Mouse (Mus musculus) inflammation-experienced regulatory T-cells (primary cell): ENCODE results near the gene Gsto2. TPM values are rescaled to one million over a fixed set of nuclear protein-coding genes. Genes with fewer than 3 reads are reported as not detected.

ENCODE experiments used
- polyA plus RNA-seq, 2 experiments: library from polyadenylated mRNA; unstranded; fragments of 100-300 nt; shearing (Covaris generic); gene quantifications; one replicate each; pipeline ENCODE4 v1.2.1; 2017

Gsto2 gene
- under 1 TPM in 1 of 2 experiments, not detected in 1; 0.87 TPM for polyA plus RNA-seq

GRCm38 (mm10) chr19:47865353-47865947, at the start of gene Gsto2:
TSS of gene Gsto2 (plus strand) at chr19:47865534.

DNA sequence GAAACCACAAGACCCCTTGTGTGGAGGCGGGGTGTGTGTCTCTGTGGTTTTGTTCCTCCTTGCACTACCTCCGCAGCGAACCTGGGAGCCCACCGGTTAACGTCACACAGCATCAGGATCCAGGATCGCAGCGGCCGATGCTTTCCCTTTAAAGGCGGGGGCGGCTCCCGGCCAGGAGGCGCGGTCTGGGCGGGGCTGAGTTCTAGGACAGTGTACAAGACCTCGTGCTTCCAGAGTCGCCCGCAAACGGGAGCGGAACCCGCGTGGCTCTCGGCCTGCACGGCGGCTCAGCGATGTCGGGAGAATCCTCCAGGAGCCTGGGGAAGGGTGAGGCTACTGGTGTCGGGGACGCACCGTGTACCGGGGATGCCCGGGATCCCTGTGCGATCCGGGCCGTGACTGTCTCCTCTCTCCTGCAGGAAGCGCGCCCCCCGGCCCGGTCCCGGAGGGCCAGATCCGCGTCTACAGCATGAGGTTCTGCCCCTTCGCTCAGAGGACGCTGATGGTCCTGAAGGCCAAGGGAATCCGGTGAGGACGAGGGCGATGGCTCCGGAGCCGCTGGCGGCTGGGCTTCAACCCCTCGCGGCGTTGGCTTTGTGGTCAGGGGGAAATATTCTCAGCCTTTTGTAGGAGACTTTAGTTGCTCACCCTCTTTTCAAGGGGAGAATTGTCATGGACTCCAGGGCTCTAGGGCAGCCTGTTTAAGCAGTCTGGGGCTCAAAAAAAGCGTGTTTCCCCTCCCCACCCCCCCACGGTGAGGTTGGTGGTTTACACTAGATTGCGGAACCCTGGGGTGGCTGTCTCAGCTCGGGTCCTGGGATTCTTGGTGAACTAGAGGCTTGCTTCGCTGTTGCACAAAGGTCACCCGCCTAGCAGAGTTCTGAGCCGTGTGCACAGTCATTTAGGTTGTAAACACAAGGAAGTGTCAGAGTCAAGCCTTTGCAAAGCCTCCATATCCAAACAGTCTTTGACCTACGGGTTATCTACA, 10.2 kb upstream of the Gsto2 start, which contains the start of gene Gsto1:
Gene Gsto1 (plus strand): TSS at position 175 of the 988 bp plus-strand sequence.

GRCm38 (mm10) chr19:47919126-47919965, 54.0 kb downstream of the Gsto2 start, which contains the start of the genes Cfap43 and Itprip:
TSS of gene Cfap43 (minus strand) at chr19:47919287.
TSS of gene Itprip (minus strand) at chr19:47919299.

Other genes starting within 250 kb of the Gsto2 start
- 1 to 10 TPM in 1 of 2 experiments, not detected in 1; 1.6 TPM for gene Col17a1, start 173.4 kb upstream of the Gsto2 start, polyA plus RNA-seq
- gene Sfr1, start 133.9 kb upstream of the Gsto2 start, polyA plus RNA-seq, result 100 to 1,000 TPM; 156 to 157 TPM
- gene Gsto1, start 10.6 kb upstream of the Gsto2 start, polyA plus RNA-seq, result 10 to 100 TPM; 23.4 to 69.7 TPM
- gene Cfap43, start 53.8 kb downstream of the Gsto2 start, polyA plus RNA-seq, result under 1 TPM; 0.09 to 0.63 TPM
- gene Itprip, start 53.8 kb downstream of the Gsto2 start, polyA plus RNA-seq, result 10 to 100 TPM; 37.8 to 40.4 TPM
- under 1 TPM in 1 of 2 experiments, not detected in 1; 0.13 TPM for gene Cfap58, start 72.1 kb downstream of the Gsto2 start, polyA plus RNA-seq